ENCODE assay signal across 8 mouse cellular contexts in genomic region chr14:25236421-25236973, GRCm38 (mm10).
A peak's percentile ranks its signal among the peaks of the same experiment; 100 is the strongest.
DNase-seq lines count a peak whose midpoint lies in the region; ATAC-seq and TF ChIP-seq lines count a peak whose summit lies in the region.

No protein-coding gene starts in this region.

- H3K9ac ChIP-seq in heart, adult 2 months (ENCODE audit: low read depth, low read length), result no peak overlapping the region
- H3K9ac ChIP-seq in heart, embryonic 11.5 days (ENCODE audit: low read depth, low read length), result no peak overlapping the region
- H3K9ac ChIP-seq in neural tube, embryonic 14.5 days (replicated peaks; ENCODE audit: low read depth, low read length), result no peak overlapping the region

- peak; percentile 49 to 59 for DNase-seq in heart, adult 2 months
- DNase-seq in gastrocnemius, adult 2 months, result peak; percentile 68
- DNase-seq in layer of hippocampus, adult 18-20 months (ENCODE audit: low spot score in 2 of 2), result peak; percentile 48 to 73
- DNase-seq in kidney, adult 18-20 months, result no peak

- intact Hi-C loops in heart, adult 2 months (cut with DNase I), result loop anchor here (10.0 kb wide), 1 partner anchor 122 kb away; no protein-coding TSS in a partner anchor
- intact Hi-C loops in gastrocnemius, adult 2 months (cut with DNase I), result no loop called here

- no peaks in the 10 kb centered on the region for H3K36me3 ChIP-seq in heart, adult 2 months (ENCODE audit: control insufficient read depth, insufficient read depth, low read length)
- H3K36me3 ChIP-seq in heart, embryonic 11.5 days (ENCODE audit: control insufficient read depth, insufficient read depth, low read length), result no peaks in the 10 kb centered on the region
- H3K36me3 ChIP-seq in neural tube, embryonic 14.5 days (ENCODE audit: control insufficient read depth, insufficient read depth, low read length), result no peaks in the 10 kb centered on the region

- no peaks in the 10 kb centered on the region for H3K9me3 ChIP-seq in heart, embryonic 11.5 days (replicated peaks; ENCODE audit: control insufficient read depth, low read length)
- no peaks in the 10 kb centered on the region for H3K9me3 ChIP-seq in neural tube, embryonic 14.5 days (ENCODE audit: control insufficient read depth, low read length)

- no peak for TF ChIP-seq POLR2A in heart, adult 2 months (IDR thresholded peaks at IDR 0.05; ENCODE audit: insufficient read depth, low read depth, low read length)

- H3K27me3 ChIP-seq in heart, adult 2 months (ENCODE audit: control insufficient read depth, insufficient read depth, low read length), result no peaks in the 10 kb centered on the region
- H3K27me3 ChIP-seq in heart, embryonic 11.5 days (ENCODE audit: control insufficient read depth, insufficient read depth, low read length), result no peaks in the 10 kb centered on the region
- no peaks in the 10 kb centered on the region for H3K27me3 ChIP-seq in neural tube, embryonic 14.5 days (ENCODE audit: control insufficient read depth, insufficient read depth, low read length)

- H3K4me1 ChIP-seq in heart, adult 2 months (ENCODE audit: control insufficient read depth, insufficient read depth, low read length), result no peaks in the 10 kb centered on the region; the same call in 1 of the 2 replicates
- H3K4me1 ChIP-seq in heart, embryonic 11.5 days (ENCODE audit: control insufficient read depth, insufficient read depth, low read length), result peaks cover 8% of the 10 kb centered on the region; the same call in 1 of the 2 replicates
- no peaks in the 10 kb centered on the region for H3K4me1 ChIP-seq in neural tube, embryonic 14.5 days (ENCODE audit: control insufficient read depth, insufficient read depth, low read length)

- TF ChIP-seq CTCF in heart, adult 2 months (IDR thresholded peaks at IDR 0.05), result no peak
- no peak for TF ChIP-seq CTCF in gastrocnemius, adult 2 months (IDR thresholded peaks at IDR 0.05)

- no peak overlapping the region for H3K4me3 ChIP-seq in heart, adult 2 months
- H3K4me3 ChIP-seq in heart, embryonic 11.5 days (ENCODE audit: low read depth, low read length), result no peak overlapping the region
- no peak overlapping the region for H3K4me3 ChIP-seq in gastrocnemius, adult 2 months
- no peak overlapping the region for H3K4me3 ChIP-seq in neural tube, embryonic 14.5 days (ENCODE audit: low read depth, low read length)

- no peak for TF ChIP-seq EP300 in heart, adult 2 months (IDR thresholded peaks at IDR 0.05; ENCODE audit: insufficient read depth, low read depth, low read length)

- ATAC-seq in heart, embryonic 11.5 days (replicated peaks; ENCODE audit: insufficient number of reproducible peaks, low FRiP score, low TSS enrichment), result no peak
- 0 out of 2 replicates have a peak, but pooled peaks have one; percentile 35 for ATAC-seq in neural tube, embryonic 14.5 days (ENCODE audit: low read depth)
- ATAC-seq in activated CD4-positive, CD25-positive, alpha-beta regulatory T cell, adult 4 months, result no peak
- no peak for ATAC-seq in megakaryocyte progenitor cell, adult 5-6 weeks (replicated peaks; ENCODE audit: poor library complexity)

- H3K79me2 ChIP-seq in heart, adult 2 months (replicated peaks; ENCODE audit: control insufficient read depth, insufficient read depth, low read length), result no peaks in the 10 kb centered on the region

- WGBS in heart, adult 2 months, result 71% methylated on average over 13 of the region's 13 CpGs
- WGBS in heart, embryonic 11.5 days (ENCODE audit: insufficient replicate concordance), result 72% methylated on average over 13 of the region's 13 CpGs
- WGBS in neural tube, embryonic 14.5 days, result 72% methylated on average over 13 of the region's 13 CpGs

- H3K4me2 ChIP-seq in heart, embryonic 11.5 days, result no peak overlapping the region
- H3K4me2 ChIP-seq in neural tube, embryonic 14.5 days (ENCODE audit: low read depth, low read length), result no peak overlapping the region

- H3K27ac ChIP-seq in heart, adult 2 months, result no peak overlapping the region
- H3K27ac ChIP-seq in heart, embryonic 11.5 days (ENCODE audit: low read depth, low read length), result no peak overlapping the region
- H3K27ac ChIP-seq in gastrocnemius, adult 2 months, result no peak overlapping the region; the same call in 1 of the 2 replicates
- peak overlapping the region; percentile 36 for H3K27ac ChIP-seq in neural tube, embryonic 14.5 days (ENCODE audit: low read depth, low read length)
